ENCODE assay signal across 21 mouse cellular contexts in the genomic region with DNA sequence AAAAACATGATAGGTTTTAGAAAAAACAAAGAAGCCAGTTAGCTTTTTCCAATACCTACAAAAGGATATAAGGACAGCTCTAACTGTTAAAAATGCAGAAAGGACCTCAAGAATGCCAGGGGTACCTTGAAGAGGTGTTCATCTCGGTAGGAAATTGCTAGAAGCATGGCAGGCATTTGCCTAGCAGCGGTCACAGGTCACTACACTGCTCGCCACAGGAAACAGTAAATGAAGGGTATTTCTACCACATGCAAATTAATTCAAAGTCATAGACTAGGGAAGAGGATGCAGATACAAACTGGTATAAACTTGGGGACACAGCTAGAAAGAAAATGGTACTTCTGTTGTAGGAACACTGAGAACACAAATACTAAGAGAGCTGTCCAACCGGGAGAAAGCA.
DNase-seq lines count a peak whose midpoint lies in the region; ATAC-seq lines count a peak whose summit lies in the region.
"Had no signal": no experiment of that assay in that cellular context is flagged by ENCODE, and none has a peak within 500 bp of the region (broad histone marks: within the 10 kb centered on the region; RNA-seq: fewer than 3 reads in every experiment).

No protein-coding gene starts in this region.

- ATAC-seq in monocyte, adult 5-6 weeks (replicated peaks; ENCODE audit: insufficient number of reproducible peaks, low FRiP score, low TSS enrichment, poor library complexity, severe bottlenecking): no peak
- ATAC-seq: activated CD4-positive, CD25-positive, alpha-beta regulatory T cell, adult 4 months; forebrain, embryonic 13.5 days; forebrain, embryonic 15.5 days; Patski had no signal

- no peaks in the 10 kb centered on the region for H3K36me3 ChIP-seq in splenic B cell, adult 2 months (ENCODE audit: control insufficient read depth, insufficient read depth, low read length, poor library complexity, severe bottlenecking)
- H3K36me3 ChIP-seq: embryonic facial prominence, embryonic 10.5 days; embryonic facial prominence, embryonic 12.5 days; forebrain, embryonic 15.5 days had no signal

- no peaks in the 10 kb centered on the region for H3K27me3 ChIP-seq in splenic B cell, adult 2 months (ENCODE audit: control insufficient read depth, insufficient read depth, low read length, poor library complexity, severe bottlenecking)
- H3K27me3 ChIP-seq: embryonic facial prominence, embryonic 12.5 days; forebrain, embryonic 13.5 days; forebrain, embryonic 15.5 days; Patski had no signal

- peak; percentile 46 for DNase-seq in A20 (ENCODE audit: low read depth, low spot score)
- DNase-seq in B cell, adult 2 months: peak; percentile 2 to 23
- peak; percentile 7 for DNase-seq in induced T-regulatory cell, adult 2 months (ENCODE audit: low read depth)
- peak; percentile 56 for DNase-seq in splenic B cell, adult 2 months (ENCODE audit: low read depth, low spot score)
- DNase-seq in adrenal gland, postnatal 14 days: no peak
- DNase-seq in embryo, embryonic 11 days: no peak
- DNase-seq: adrenal gland, adult 8-10 months; adrenal gland, postnatal 25 days; cerebellum, adult 11 months; cerebellum, adult 18-20 months; cerebellum, adult 8-10 months; cerebellum, adult 9-11 months; cerebellum, postnatal 14 days; cerebellum, postnatal 36 days had no signal

Comparison
In these comparisons a context has a peak if more than half of its experiments do, and no peak if none do; other contexts are left out.
1. DNase-seq: peak in A20 (single experiment), B cell, adult 2 months (2 of 2), induced T-regulatory cell, adult 2 months (single experiment) and splenic B cell, adult 2 months (single experiment); none in adrenal gland, postnatal 14 days (single experiment) and embryo, embryonic 11 days (single experiment).